Mouse (Mus musculus): ENCODE data around the gene Knstrn.

Knstrn gene

DNA sequence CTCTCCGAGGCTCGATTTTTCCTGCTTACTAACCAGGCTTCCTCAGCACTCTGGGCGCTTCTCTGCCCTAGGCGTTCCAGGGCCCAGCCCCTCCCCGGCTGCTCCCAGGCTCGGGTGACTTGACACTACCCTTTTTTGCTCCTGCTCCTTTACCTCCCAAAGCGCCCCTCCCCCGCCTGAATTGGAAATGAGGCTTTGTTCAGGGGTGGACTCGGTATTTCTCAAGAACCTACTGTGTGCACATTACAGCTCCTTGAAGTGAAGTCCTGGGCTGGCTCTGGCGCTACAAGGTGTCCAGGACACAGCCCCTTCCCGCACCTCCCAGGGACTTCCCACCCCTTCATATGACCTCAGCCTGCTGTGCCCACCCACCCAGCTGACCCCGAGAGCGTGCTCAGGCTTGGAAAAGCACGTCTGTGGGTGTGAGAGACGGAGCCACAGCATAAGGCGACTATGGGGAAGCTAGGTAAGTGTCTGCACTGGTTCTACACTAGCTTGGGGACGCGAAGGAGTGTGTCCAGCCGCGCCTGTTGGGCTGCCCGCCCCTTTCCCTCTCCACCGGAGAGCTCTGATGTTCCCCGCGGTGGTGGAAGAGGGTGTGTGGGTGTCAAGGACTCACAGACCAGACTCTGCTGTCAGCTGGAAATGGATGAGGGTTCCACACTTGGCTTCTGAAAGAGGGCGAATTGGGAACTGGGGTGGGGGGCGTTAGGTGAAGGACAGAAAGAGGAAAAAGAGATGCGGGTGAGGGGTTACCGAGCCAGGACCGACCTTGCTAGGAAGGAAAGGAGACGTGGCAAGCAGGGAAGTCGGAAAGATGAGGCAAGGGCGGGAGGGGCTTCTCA lies 86.4 kb downstream of the Knstrn start, which contains the start of gene Bahd1:
Gene Bahd1 (plus strand): TSS at position 397 of the 845 bp plus-strand sequence.
- CTCF ChIA-PET: interaction anchor here (0.6 kb wide), 2 partner anchors 144 to 204 kb away, joined by 3 read pairs; no protein-coding TSS in a partner anchor

DNA sequence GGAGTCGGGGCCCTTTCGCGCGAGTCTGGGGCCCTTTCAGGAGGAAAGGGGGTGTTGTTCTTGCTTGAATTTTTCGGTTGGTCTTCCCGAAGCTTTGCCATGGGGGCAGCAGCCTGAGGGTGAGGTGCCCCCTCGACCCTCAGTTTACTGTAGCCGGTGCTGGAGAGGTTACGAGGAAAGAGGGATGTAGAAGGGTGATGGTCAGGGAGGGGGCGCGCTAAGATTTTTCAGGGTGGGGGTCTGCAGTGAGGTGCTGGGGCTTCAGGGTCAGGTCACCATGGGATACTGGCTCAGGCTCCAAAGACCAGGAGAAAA lies 87.0 kb downstream of the Knstrn start:
- CTCF ChIA-PET: interaction anchor here (0.7 kb wide), 1 partner anchor 226 kb away, joined by 4 read pairs; no protein-coding TSS in a partner anchor

DNA sequence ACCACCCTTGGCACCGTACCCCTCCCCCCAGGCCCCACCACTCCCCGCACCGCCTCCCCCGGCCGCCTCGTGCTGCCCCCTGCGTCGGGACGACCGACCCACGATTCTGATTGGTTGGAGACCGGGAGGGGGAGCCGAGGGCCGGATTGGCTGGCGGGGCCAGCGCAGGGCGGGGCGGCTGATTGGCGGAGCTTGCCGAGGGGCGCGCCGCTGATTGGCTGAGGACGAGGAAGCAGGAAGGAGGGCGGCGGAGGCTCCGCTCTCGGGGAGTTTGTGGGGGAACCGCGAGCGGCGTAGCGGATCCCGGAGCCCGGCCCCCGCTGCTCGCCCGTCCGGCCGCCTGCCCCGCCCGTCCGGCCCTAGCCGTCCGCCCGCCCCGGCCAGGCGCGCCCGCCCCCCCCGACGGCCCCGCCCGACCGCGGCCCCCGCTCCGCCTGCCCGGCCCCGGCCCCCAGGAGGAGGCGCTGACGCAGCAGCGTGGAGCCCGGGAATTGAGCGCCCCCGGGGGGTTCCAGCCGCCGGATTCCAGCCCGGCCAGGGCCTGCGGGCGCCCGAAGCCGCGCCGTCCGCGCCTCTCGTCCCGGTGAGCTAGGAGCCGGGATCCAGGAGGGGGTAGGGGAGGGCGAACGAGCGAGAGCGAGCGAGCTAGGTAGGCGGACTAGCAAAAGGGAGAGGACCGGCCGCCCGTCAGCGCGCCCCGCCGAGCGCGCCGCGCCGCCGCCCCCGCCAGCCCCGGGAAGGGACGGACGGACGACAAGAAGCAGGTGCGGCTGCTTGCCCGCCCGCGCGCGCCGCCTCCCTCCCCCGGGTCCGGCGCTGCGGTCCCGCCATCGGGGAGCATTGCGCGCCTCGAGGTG lies 87.6 kb downstream of the Knstrn start:
- CTCF ChIA-PET: interaction anchor here (0.6 to 0.7 kb wide), 3 partner anchors 205 to 339 kb away, joined by 4 to 18 read pairs (median 7); no protein-coding TSS in a partner anchor

DNA sequence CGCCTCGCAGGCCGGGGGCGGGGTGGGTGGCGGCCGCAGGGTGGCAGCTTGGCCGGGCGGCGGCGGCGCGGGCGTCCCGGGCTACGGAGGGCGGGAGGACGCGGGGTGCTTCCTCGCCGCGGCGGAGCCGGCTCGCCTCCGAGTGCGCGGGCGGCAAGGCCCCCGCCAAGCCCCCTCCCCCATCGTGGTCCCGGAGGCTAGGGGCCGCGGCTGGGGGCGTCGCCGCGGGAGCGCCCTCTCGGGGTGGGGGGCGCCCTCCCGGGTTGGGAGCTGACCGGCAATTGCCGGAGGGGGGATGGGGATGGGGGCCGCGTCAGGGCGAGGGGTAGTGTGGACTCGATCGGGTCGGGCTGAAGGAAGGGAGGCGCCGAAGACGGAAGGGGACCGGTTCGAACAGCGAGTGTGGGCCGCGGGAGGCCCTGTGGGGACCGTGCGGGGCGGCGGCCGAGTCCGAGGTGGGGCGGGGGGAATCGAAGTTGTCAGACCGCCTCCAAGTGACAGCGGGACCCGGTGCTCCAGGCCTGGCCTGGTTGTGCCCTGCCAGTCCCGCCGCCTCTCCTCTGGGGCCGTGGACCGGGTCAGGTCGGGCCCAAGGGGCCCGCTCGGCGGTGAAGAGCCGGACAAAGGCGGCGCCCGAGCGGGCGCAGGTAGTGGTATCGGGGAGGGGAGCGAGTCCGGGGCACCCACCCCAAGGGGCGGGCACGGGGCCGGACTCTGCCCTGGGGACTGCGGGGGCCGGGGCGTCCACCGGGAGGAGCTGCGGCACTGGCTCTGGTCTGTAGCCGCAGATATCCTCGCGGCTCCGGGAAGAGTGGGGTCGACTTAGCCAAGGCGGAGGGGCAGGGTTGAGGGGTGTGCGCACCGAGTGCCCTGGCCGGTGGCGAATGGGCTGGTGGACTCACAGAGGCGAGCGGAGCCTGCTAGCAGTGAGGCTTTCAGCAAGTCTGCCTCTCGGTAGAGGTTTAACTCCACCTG lies 88.5 kb downstream of the Knstrn start:
- CTCF ChIA-PET: interaction anchor here (0.6 to 0.7 kb wide), 2 partner anchors 205 to 340 kb away, joined by 7 to 18 read pairs; no protein-coding TSS in a partner anchor

DNA sequence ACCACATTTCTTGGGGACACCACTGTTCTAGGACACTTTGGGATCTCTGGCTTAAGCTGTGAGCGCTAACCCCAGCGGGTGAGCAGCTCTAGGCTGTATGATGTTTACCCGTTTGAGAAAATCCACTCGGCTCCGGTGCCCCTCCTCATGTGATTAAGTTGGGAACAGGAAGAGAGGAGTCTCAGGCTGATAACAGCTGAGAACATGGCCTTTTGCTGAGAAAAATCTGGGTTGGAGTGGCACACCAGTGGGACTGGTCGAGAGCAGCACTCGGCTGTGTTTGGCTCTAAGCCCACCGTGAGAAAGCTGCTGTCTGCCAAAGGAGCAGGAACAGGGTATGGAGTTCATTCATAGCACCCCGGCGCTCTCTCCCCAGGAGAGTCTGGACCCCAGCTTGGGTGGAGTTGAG lies 89.5 kb downstream of the Knstrn start:
- CTCF ChIA-PET: interaction anchor here (1.4 kb wide), 1 partner anchor 19 kb away, joined by 3 read pairs; no protein-coding TSS in a partner anchor
